Mouse (Mus musculus): ENCODE measurements around the gene Il10rb.
"Not testable (repeated sequence)": the region's sequence is repeated elsewhere in the genome, so short reads cannot be mapped to it uniquely, and the experiment has no call there.

Il10rb gene

GRCm38 (mm10) chr16:91418531-91418930 is 12.6 kb downstream of the Il10rb start:
- DNase-seq = no peak

DNA sequence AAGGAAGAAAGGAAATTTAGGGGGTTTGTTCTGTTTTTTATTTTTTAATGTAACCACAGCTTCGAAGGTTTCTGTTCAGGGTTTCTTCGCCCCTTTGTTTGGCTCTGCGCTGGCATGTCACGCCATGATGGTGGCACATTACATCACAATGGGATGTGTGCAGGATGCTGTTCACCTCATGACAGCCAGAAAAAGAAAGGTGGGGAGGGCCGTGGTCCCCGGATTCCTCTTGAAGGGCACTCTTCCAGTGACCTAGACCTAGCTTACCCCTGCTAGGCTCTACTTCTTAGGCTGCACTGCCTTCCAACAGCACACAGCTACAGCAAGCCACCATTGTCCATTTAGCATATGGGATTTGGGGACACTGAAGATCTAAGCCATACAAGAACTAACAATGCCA is 19.9 kb downstream of the Il10rb start:
- DNase-seq = no peak

DNA sequence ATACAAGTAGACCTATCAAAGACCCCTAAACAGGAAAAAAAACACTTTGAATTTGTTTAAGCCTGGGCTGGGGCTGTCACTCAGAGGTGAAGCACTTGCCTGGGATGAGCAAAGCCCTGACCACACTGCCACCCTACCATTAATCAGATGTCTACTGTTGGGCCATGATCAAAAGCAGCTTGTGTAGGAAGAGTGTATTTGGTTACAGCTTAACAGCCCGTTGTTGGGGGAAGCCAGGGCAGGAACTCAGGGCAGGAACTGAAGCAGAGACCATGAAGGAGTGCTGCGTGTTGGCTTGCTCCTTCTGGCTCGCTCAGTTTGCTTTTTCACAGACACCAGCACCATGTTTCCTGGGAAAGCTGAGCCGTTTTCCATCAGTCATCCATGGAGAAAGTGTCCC is 20.6 kb downstream of the Il10rb start:
- DNase-seq = no peak

DNA sequence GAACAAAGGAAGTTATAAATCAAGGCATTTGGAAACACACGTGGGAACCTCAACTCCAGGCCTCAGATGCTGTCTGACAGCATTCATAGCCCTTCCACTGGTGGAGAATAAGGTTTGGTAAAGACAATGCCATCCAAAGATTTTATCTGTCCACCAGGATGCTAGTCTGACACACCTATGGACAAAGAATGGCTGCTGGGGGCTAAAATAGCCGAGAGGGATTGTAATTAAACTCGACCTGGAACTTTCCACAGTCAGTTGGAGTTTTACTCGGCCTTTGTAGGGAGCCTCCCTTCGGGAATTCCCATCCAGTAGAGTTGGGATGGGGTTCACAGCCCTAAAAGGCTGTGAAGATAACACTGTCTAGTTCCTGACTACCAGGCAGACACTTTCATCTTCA is 21.5 kb downstream of the Il10rb start:
- no peak for DNase-seq

DNA sequence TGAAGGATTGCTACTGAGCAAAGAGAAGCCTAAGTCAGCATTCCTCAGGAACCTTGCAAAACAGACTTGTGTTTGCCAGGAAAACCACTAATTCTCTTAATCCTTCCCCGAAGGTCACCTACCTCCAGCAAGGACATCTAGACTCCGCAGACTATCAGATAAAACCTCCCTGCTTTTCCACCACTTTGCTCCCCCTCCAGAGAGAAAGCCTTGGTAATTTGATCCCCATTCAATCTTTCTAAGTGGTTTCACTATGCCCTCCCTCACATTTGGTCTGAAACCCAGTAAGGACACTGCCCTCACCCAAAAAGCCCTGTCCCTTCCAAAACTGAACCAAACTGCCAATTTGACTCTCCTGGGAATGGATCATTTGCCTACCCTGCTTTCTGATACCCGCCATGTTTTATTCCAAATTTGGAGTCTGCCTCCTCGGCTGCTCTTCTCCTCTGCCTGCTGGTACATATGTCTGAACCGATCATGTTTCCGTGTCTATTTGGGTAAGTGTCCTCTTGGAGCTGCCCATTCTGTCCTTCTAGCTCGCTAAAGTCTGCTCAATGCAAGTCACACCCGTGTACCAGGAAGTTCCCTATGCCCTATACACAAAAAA is 22.4 kb downstream of the Il10rb start:
- no peak for DNase-seq

GRCm38 (mm10) chr16:91432720-91433328 is 26.9 kb downstream of the Il10rb start:
- DNase-seq = no peak

- no peak for DNase-seq
Measured at GRCm38 (mm10) chr16:91433329-91433933, 27.5 kb downstream of the Il10rb start.

- DNase-seq = no peak
Measured at GRCm38 (mm10) chr16:91434119-91434518, 28.2 kb downstream of the Il10rb start.

- no peak for DNase-seq
Measured at GRCm38 (mm10) chr16:91438081-91438480, 32.1 kb downstream of the Il10rb start.

DNA sequence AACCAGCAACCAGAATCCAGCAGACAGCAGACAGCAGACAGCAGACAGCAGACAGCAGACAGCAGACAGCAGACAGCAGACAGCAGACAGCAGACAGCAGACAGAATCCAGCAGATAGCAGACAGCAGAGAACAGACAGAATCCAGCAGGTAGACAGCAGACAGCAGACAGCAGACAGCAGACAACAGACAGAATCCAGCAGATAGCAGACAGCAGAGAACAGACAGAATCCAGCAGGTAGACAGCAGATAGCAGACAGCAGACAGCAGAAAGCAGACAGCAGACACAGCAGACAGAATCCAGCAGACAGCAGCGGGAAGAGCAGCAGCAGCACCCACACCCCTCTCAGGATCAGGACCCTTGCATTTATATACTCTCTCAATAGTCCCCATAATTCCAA is 32.6 kb downstream of the Il10rb start:
- DNase-seq = not testable (repeated sequence)

DNA sequence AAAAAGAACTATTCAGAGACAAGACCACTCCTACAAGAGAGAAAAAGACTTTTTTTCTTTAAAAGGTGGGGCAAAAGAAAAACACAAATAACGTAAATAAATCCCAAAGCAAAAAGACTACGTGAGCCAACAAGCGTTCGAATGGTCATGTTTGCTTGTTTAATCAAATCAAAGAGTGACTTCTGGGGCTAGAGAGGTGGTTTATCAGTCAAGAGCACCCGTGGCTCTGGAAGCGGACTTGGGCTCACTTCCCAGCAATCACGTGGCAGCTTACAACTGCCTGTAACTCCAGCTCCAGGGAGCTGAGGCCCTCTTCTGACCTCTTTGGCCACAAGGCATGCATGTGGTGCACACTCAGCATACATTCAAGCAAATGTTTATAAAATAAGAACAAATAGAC is 35.4 kb downstream of the Il10rb start:
- DNase-seq = peak; percentile 93

DNA sequence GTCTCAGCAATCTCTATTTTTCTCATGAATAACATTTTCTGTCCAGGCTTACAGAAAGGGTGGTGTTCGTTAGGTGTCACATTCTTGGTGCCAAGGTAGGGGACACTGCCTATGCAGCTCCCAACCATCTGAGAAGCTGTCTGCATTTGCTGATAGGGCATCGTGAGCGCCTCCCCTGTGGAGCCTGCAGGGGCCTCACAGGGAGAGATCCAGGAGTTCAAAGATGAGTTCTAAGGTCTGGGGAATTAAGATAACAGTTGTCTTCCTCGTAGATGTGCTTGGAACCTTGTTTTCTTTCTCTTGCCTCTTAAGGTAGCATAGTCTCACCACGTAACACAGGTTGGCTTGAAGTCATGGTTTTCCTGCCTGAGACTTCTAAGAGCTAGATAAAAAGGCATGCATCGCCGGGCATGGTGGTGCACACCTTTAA is 35.9 kb downstream of the Il10rb start:
- DNase-seq = no peak

DNA sequence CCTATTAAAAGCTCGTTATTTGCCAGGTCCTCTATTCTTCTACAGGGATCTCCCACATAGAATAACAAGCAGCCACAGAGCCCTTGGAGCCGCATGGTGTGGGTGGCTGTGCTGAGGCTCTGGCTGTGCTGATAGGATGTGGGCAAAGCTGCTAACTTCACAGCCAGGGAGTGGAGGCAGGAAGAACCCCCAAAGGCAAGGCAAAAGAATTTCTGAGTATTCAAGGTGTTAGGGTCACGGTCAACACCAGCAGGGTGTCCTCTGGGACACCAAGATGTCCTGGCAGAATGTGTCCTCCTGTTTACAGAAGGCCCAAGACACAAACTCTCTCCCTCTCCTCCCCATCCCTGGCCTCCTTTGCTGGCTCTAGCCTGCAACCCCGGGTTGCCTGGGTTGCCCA is 36.5 kb downstream of the Il10rb start:
- DNase-seq = no peak

DNA sequence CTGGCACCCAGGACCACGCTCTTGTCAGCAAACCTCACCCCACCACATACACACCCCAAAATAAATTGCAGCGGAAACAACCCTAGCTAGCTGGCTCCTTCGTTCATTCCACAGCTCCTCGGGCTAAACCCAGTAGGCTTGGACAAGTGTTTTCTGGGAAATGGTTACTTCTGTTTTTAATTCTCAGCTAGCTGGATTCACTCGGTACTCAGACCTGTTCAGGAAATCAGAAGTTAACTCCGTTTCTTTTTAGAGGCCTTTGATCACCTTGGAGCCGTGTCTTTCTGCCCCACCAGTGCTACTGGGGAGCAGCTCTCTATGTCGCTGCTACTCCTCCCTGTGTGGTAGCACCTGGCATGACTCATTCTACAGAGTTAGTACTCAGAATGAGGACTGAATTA is 37.2 kb downstream of the Il10rb start:
- DNase-seq = no peak

DNA sequence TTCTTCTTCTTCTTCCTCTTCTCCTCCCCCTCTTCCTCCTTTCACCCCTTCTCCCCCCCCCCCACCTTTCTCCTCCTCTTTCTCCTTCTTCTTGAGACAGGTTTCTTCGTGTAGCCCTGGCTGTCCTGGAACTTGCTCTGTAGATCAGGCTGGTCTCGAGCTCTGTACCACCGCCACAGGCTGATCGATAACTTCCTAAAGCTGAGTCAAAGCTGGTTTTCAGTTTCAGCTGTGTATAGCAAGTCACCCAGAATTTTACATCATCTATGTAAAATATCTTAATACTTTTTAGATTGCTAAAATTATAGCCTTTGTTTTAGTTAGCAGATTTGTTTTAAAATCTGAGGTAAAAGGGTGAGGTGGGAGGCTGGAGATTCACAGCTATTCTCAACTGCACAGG is 38.9 kb downstream of the Il10rb start:
- no peak for DNase-seq

GRCm38 (mm10) chr16:91445566-91445965 is 39.6 kb downstream of the Il10rb start:
- no peak for DNase-seq

- DNase-seq = no peak
Measured at GRCm38 (mm10) chr16:91446778-91447511, 41.0 kb downstream of the Il10rb start.

DNA sequence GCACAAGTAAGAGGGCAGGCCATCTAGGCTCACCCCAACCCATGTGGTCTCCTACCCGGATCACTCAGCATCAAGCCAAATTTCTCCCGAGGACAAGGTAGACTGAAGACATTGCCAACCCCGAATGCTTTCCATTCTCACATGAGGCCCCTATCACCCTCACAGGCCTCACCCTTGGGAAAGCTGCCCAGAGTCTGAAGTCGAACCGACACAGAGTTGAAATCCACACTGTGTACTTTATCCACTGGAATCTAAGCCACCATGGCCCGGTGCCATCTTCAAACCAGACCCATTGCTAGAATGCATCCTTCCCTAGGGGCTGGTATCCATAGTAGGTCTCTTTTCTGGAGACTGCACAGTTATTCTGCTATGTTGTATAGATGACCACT is 41.5 kb downstream of the Il10rb start:
- DNase-seq = peak; percentile 42

GRCm38 (mm10) chr16:91448088-91448487 is 42.1 kb downstream of the Il10rb start:
- DNase-seq = no peak

GRCm38 (mm10) chr16:91448895-91449294 is 42.9 kb downstream of the Il10rb start:
- no peak for DNase-seq

GRCm38 (mm10) chr16:91450137-91451064 is 44.4 kb downstream of the Il10rb start:
- no peak for DNase-seq

DNA sequence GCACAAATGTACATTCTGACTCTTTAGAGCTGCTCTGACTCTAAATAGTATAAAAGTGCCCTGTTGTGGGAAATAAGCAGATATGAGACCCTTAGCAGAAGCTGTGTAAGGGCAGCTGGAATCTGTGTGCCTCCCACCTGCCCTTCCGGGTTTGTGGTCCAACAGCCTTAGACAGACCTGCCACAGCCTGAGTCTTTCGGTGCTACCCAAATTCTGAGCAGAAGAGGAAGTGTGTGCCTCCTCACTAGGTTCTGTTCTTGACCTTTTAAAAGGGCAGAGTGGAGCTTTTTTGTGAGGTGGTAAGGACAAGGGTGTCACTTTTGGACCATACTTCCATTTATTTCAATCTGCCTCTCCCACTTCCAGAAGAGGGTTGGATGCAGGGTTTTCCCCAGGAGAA is 46.0 kb downstream of the Il10rb start:
- DNase-seq = no peak
